Mouse (Mus musculus) frontal cortex, postnatal 25 days (tissue): ENCODE results near the gene Gm11444.

Source experiments
- DNase-seq, 2 experiments: peaks; one replicate each; pipeline ENCODE4 v3.0.0; 2022; ENCODE audit warnings: low spot score in 2 of 2

The Gm11444 gene

GRCm38 (mm10) chr11:85835753-85836522 lies 14.2 kb downstream of the Gm11444 start:
- no peak for DNase-seq

- no peak for DNase-seq
Observed at GRCm38 (mm10) chr11:85835001-85835752, 15.0 kb downstream of the Gm11444 start.

GRCm38 (mm10) chr11:85834386-85834931 lies 15.7 kb downstream of the Gm11444 start:
- no peak for DNase-seq

DNA sequence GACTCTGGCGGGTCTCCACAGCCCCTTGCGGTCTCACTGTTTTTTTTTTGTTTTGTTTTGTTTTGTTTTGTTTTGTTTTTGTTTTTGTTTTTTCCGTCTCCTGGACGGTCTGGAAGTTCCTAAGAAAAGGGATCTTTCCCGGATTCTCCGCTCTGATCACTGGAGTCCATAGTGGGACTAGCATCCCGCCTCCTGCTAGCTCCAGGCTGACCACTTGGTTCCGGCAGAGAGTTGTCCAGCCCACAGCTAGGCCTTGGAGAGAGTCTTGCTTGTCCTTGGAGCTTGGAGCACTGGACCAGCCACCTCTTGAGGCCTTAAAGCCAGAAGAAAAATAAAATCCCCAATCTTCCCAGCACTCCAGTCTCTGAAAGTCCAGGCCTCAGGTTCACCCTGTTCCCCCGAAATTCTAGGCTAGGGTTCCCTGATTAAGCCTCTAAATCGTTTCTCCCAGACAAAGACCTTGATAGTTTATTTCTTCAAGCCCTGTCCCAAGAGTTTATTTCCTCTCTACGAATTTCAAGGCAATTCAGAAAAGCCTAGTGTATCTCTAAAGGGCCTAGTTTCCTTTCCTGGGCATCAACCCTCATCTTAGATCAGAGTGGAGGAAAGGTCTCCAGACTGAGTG lies 16.3 kb downstream of the Gm11444 start:
- no peak for DNase-seq

DNA sequence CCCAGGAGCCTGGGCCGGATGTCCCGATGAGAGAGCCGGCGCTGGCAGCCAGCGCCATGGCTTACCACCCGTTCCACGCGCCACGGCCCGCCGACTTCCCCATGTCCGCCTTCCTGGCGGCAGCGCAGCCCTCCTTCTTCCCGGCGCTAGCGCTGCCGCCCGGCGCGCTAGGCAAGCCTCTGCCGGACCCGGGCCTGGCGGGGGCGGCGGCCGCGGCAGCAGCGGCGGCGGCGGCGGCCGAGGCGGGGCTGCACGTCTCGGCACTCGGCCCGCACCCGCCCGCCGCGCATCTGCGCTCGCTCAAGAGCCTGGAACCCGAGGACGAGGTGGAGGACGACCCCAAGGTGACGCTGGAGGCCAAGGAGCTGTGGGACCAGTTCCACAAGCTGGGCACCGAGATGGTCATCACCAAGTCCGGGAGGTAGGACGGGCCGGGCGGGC lies 17.0 kb downstream of the Gm11444 start:
- no peak for DNase-seq

DNA sequence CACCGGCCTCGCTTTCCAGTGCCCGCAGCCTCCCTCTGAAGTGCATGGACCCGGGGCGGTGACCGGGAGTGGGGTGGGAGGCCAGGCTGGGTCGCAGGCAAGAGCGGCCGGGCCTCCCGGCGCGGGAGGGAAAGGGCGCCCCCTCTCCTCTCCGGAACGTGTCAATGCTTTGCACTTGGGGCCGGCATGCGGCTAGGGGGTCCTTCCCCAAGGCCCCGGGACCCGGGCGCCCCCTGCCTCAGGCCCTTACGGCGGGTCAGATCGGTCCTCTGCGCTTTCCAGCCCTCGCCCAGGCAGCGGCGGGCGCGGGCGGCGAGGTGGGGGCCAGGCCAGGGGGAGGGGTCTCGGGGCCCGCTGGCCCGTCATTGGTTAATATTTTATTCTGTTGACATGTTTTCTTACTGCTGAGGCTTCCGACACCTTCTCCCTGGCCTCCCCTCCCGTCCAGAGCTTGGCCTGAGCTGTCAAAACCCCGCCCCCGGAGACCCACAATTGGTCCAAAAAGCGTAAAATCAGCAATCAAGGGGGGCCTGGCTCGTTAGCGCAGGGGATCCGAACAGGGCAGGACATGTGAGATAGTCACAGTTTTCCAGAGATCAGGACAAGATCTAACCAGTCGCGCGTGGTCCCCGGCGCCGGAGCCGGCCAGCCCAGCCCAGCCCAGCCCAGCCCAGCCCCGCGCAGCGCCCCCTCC lies 17.8 kb downstream of the Gm11444 start, which contains the start of gene Tbx2:
TSS of gene Tbx2 (plus strand) at position 321 of the 694 bp plus-strand sequence.
- no peak for DNase-seq

- DNase-seq = no peak
Observed at GRCm38 (mm10) chr11:85831656-85832230, 18.4 kb downstream of the Gm11444 start.

- DNase-seq = no peak
Observed at GRCm38 (mm10) chr11:85830901-85831341, 19.2 kb downstream of the Gm11444 start.

- DNase-seq = no peak
Observed at GRCm38 (mm10) chr11:85829520-85830440, 20.4 kb downstream of the Gm11444 start.

DNA sequence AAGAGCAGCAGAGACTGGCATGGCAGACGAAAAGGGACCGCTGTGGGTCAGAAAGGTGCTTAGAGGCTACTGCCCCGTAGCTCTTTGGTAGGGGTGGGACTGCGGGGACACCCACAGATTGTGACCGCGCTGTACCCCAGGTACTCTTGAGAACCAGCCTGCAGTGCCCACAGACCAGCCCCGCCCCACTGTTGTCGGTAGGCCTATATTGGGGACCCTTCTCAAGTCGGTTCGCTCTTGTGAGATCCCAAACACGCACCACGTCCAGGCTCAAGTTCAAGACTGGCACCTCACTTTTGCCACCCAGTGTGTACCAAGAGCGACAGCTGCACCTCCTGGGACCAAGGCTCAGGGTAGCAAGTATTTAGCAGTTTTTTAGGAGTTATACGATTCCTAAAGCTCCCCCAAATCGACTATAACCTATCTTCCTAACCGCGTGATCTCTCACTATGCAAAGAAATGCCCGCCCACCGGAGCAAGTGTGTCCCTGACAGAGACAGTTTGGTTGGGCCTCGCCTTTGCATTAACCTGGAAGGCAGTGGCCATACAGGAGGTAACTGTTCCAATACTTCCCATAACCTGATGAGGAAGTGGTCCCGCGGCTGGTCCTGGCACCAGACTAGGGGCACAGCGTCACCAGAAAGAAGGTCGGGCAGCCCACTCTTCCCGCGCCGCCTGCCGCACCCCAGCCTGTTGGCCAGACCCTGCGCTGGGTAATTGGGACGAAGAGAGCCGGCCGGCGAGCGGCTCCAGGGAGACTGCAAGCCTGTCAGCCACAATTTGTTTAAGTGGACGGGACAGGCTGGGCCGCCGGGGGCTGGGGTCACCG lies 21.2 kb downstream of the Gm11444 start:
- no peak for DNase-seq

DNA sequence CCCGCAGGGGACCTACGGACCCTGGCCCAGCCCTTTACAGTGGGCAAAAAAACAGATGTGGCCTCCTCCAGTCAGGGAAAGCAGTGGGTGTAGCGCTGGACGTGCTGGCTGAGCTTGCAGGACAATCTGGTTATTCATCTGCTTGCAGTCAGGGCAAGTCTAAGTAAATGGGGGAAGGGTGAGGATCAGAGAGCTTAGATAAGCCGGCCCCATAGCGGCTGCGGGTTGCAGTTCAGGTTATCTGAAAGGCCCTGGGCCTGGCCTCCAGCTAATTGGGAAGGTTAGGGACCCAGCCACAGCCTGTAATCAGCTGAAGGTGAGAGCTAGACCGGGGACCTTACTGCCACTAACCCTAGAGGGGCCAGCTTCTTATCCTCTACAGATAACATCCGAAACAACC lies 22.8 kb downstream of the Gm11444 start:
- no peak for DNase-seq

DNA sequence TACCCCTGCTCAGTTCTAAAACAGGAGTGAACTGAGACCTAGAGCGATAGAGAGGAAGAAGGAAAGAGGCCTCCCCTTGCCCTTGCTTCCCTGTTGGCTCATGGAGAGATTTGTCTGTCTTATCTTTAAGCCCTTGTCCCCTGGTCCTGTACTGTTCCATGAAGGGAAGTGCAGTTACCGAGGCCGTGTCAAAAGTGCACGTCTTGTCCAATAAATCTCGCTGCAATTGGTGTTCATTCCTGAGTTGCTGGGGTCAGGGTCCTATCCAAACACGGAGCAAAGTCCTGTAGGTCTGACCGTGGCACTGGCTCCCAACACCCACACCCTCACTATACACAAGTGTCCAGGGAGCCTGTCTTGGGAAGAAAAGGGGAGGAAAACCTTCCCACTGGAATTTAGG lies 24.3 kb downstream of the Gm11444 start:
- DNase-seq = no peak

DNA sequence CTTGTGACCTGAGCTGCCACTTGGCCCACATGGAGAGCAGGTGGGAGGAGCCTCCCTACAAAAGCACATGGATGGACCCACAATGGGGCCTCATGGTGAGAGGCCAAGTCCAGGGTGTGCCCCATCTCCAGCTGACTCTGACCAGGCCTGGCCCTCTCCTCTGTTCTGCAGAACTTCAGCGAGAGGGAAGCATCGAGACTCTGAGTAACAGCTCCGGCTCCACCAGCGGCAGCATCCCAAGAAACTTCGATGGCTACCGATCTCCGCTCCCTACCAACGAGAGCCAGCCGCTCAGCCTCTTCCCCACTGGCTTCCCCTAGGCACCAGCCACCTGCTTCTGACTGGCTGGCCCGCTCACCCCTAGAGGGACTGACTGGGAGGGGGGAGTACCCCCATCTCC lies 25.1 kb downstream of the Gm11444 start:
- DNase-seq = no peak

GRCm38 (mm10) chr11:85823794-85824193 lies 26.3 kb downstream of the Gm11444 start:
- DNase-seq = no peak

DNA sequence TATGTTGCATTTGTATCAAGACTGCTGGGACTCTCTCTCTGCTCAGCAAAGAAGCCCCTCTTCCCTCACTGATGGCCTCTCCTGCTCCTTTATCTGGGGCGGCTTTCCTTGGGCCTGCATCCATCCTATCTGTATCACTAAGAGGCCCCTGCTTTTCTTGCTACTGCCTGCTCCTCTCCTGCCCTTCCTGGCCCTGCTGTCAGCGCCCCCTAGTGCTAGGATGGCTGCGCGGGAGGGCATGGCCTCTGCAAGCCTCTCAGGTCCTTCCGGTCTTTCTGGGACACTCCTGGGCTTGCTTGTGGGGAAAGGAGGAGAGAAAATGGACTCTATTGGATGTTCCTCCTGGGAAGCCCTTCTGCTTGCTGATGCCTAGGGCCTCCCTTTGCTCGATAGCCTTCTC lies 27.0 kb downstream of the Gm11444 start:
- DNase-seq = no peak

DNA sequence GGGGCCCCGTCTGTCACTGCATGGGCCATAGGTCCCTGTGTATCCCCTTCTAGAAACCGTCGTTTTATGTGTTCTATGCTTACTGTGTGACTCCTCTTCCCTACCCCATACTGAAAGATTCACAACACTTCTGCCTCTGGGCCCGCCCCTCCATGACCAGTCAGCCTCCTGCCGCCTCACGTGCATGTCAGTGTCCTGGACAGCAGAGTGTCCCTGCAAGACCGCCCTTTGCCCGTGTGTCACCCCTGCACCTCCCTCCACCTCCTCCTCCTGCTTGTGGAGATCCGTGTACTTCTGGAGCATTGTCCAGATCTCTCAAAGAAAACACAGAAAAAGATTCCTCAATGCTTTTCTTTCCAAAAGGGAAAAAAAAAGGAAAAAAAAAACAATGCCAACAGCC lies 28.5 kb downstream of the Gm11444 start:
- DNase-seq = no peak

DNA sequence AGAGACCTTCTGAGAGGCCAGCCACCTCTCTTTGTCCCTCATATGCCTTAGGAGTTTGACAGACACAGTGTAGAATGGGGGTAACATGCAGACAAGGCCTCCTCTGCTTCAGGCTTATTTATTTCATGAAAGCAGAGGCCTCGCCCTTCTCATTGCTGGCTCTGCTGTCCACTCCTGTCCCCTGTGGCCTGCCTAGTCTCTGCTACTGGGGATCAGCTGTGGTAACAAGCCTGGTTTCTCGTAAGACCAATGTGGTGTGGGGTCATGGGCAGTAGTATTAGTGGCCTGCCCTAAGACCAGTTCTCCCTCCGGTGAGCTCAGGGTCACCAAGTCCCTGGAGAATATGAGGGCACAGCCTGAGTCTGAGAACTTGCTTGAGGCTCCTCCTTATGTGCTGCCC lies 29.2 kb downstream of the Gm11444 start:
- DNase-seq = no peak

DNA sequence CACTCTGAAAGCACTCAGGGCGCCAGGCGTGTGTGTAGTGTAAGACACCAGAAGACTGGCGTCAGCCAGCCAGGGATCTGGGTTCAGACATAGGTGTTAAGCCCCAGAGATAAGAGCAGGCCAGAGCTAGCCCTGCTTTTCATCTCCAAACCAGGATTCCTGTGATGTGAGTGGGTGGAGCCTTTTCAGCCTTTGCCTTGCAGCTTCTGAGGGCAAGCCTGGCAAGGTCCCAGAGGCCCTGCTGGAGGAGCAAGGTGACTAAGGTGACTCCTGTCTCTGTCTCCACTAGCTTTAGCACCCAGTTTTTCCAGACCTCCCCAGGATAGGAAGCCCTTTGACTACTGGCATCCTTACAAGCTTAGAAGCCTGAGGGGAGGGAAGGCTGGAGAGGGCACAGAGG lies 31.7 kb downstream of the Gm11444 start:
- DNase-seq = no peak

GRCm38 (mm10) chr11:85816471-85816870 lies 33.7 kb downstream of the Gm11444 start:
- DNase-seq = no peak
